Mouse (Mus musculus): ENCODE results near the gene Smpd3.

Smpd3 gene

DNA sequence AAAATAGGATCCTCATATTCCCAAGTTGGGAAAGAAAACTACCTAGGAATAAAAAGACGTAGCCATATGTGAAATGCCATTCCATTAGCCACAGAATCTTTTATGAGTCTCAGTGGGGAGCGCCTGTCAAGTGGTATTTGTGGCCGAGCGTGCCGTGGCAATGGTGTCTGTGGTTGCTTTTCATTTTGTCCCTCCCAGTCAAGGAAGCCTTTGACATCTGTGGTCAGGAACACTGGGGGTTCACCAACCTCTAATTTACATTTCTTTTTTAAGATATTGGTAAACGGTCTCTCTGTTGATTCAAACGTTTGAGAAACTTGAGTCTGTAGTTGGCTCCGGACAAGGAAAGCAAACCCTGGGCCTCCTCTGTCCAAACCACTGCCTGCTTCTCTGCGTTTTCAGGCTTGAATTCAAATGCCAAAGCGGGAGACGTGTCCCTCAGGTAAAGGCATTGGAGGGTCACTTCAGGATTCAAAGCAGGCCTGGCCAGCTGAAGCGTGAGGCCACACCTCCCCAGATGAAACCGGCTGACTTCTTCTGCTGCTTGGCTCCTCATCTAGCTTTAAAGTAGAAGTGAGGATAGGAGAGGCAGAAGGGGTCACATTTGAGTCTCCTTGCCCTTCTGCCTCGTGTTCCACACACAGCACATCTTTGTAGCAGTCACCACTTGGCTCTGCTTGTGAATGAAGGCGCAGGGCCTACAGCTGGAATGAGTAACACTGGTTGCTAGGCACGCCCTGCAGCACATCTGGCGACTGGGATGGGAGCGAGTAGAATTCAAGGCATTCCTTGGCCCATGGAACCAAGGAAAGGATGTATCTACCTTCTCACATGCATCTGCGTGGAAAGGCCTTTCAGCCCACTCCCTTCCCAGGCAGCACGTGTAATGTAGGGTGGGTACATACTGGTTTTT lies 45.0 kb downstream of the Smpd3 start:
- intact Hi-C loops (cut with DNase I) = no loop called here

DNA sequence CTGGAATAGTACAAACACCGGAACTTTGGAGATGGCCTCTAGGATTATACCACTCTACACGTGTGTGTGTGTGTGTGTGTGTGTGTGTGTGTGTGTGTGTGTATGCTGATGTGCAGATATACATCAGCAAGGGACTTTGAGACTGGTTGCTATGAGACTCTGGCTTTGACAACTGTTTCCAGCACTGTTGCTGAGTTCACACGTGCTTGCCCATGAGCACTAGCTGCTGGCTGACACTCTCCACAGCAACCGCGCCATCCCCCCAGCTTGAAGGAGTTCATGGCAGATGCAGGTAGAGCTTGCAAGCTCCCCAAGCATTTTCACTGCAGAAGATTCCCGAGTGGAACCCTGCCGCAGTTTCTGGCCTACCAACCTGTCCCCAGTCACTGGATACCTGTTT lies 48.3 kb downstream of the Smpd3 start:
- intact Hi-C loops (cut with DNase I) = no loop called here

GRCm38 (mm10) chr8:106288732-106289131 lies 49.1 kb downstream of the Smpd3 start:
- intact Hi-C loops (cut with DNase I) = no loop called here

DNA sequence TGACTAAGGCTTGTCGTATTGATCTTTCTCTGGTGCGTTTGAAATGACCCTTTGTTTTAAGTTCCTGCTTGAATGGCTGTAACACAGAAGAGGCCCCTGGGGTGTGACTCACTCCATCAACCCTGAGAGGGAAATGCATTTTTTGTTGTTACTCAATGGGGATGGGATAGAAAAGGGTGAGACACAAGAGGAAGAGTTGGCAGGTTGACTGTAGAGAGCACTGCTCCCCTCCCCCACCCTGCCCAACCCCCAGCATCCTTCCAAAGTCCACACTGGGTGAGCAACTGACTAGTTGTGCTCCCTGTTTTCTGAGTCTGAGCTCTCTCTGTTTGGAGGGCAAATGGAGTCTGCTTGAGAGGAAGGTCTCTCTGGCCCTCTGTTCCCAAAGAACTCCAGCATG lies 50.3 kb downstream of the Smpd3 start:
- intact Hi-C loops (cut with DNase I) = no loop called here

- intact Hi-C loops (cut with DNase I) = no loop called here
These were observed 56.9 kb downstream of the Smpd3 start for GRCm38 (mm10) chr8:106280844-106281243.

DNA sequence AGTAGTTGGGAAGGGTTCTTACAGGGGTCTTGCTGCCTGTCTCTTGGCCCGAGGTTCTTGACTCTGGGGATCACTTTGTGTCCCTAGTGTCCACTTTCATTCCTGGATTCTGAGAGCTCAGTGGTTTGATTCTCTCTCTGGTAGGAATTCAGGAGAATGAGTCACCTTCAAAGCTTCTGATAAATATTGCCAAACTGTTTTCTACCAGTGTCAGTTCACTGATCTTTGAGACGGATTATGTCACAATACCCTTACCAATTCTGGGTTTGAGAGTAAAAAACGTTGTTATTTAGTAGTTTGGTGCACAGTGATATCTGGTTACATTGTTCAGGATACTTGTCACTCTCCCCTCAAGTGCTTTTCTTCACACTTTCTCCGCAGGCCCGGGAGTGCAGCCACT lies 57.6 kb downstream of the Smpd3 start:
- intact Hi-C loops (cut with DNase I) = no loop called here

DNA sequence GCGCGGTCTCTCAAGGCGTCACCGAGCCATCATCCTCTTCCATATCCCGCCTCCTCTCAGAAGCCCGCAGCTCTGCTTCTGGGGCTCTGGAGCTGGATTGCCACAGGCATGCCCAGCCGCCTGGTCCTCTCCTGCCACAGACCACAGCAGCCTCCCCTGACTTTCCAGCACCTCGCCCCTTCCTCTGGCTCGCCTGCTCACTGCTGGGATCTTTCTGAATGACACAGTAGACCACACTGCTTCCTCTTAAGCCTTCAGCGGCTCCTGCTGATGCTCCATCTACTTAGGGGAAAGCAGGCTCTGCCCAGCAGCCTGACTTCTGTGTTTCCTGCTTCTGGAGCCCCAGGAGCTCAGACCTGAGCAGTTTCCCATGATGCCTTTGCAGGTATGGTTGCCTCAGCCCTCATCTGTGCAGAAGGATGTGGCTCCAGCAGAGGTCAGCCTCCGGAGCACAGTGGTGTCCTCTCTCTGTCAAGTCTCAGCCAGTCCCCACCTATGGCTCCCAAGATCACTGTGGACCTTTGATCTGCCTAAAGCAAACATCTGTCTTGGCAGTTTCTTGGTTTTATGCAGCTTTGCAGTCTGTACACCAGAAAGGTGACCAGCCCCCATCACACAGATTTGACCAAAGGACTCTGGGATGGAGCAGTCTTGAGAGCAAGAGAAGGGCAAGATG lies 59.3 kb downstream of the Smpd3 start:
- intact Hi-C loops (cut with DNase I) = no loop called here

- intact Hi-C loops (cut with DNase I) = no loop called here
These were observed 61.0 kb downstream of the Smpd3 start for GRCm38 (mm10) chr8:106276709-106277317.

- intact Hi-C loops (cut with DNase I) = no loop called here
These were observed 64.3 kb downstream of the Smpd3 start for GRCm38 (mm10) chr8:106273468-106273867.

DNA sequence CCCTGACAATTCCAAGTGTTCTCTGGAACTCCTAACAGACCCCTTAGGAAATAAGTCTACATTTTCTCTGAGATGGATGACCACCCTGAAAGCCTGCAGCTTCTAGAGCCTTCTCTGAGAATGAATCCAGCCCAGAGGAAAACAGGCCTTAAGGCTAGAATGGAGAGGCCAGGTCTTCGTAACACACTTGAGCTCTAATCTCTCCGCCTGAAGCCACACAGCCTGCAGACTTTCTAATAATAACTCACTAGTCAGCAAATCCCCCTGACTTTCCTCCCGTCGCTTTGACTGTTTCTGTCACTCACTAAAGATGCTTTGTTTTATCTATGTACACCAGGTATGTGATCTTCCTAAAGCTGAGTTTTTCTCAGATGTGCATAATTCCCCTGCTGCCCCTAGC lies 66.4 kb downstream of the Smpd3 start:
- intact Hi-C loops (cut with DNase I) = no loop called here

DNA sequence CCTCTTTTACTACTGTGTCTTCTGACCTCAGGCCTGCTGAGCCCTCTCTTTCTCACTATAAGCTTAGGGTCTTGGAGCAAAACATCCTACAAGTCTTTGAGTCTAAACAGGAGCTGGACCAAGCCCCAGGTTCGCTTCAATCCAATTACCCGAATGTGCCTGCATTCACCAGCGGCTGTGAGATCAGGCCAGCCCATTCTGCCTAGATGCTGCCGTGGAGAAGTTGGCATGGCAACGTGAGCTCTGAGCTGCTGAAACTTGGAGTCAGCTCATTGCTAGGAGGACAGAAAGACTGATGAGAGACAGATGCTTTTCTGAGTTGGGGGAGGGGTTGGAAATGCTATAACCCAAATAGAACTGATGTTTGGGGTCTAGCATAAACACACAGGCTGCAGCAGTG lies 67.0 kb downstream of the Smpd3 start:
- intact Hi-C loops (cut with DNase I) = no loop called here

GRCm38 (mm10) chr8:106268710-106269346 lies 69.0 kb downstream of the Smpd3 start:
- intact Hi-C loops (cut with DNase I) = no loop called here

- intact Hi-C loops (cut with DNase I) = no loop called here
These were observed 72.4 kb downstream of the Smpd3 start for GRCm38 (mm10) chr8:106265398-106265797.

DNA sequence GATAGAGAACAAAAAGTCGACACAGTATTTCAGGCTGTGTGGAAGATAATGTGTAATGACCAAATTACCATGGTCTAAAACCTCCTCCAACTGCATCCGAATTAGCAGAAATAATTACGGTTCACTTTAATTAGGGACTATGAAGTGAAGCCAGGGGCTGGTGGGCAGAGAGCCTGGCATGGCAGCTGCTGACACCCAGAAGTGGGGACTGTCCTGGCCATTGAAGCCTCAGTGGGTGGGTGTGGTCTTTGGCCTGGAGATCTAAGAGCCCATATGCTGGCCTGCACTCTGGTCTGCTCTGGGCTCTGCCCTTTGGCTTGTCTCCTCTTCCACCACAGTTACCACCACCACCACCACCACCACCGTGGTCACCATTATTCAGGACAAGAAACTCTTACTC lies 73.9 kb downstream of the Smpd3 start:
- intact Hi-C loops (cut with DNase I) = no loop called here

DNA sequence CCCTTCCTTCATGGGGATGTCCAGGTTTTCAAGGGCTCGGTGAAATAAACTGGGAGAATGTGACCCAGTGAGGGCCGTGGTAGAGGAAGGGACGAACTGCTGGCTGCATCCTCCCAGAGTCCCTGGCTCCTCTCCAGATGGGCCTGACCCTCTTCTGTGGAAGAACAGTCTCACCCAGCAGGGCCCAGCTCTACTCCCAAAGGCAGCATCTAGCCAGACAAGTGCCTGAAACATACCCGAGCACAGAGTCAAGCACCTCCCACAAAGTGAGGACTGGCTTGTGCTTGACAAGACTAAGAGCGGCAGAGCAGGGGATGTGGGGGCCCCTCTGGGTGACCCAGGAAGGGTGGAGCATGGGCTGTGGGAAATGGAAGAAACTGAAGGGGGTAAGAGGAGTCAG lies 75.4 kb downstream of the Smpd3 start:
- intact Hi-C loops (cut with DNase I) = no loop called here

DNA sequence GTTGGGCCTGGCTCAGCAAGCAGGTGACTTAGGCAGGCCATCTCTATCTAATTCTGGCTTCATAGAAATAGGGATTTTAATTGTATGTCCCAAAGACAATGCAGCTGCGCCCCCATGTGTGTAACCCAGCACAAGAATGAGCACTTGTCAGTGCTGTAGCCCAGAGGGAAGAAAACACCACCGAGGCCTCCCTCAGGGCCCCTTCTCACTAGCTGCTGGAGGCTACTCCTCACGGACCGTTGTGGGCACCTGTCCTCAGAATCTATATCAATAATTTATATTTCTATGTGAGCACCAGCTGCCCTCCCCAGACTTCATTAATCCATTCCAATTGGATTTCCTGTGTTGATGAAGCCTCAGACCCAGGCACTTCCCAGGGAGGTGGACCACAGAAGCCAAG lies 76.9 kb downstream of the Smpd3 start:
- intact Hi-C loops (cut with DNase I) = no loop called here

GRCm38 (mm10) chr8:106259579-106260255 lies 78.1 kb downstream of the Smpd3 start:
- intact Hi-C loops (cut with DNase I) = loop anchor here (10.0 kb wide), 1 partner anchor 145 kb away; no protein-coding TSS in a partner anchor

DNA sequence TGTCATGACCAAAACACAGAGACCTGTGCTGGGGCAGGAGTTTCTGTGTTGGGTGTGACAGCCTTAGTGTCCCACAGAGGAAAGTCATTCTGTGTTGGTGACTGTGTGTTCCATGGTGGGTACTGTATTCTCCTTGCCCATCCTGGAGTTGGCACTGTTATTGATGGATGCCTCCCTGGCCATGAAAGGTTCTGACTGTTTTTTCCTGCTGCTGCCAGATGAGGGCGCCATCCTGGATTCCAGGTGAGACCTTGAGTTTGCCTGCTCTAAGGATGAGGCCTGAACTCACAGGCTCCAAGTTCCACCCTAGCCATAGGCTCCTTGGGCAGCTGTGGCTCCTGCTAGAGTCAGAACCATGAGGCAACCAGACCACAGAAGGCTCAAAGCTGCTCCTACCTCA lies 79.6 kb downstream of the Smpd3 start:
- intact Hi-C loops (cut with DNase I) = loop anchor here (10.0 kb wide), 1 partner anchor 147 kb away; no protein-coding TSS in a partner anchor

DNA sequence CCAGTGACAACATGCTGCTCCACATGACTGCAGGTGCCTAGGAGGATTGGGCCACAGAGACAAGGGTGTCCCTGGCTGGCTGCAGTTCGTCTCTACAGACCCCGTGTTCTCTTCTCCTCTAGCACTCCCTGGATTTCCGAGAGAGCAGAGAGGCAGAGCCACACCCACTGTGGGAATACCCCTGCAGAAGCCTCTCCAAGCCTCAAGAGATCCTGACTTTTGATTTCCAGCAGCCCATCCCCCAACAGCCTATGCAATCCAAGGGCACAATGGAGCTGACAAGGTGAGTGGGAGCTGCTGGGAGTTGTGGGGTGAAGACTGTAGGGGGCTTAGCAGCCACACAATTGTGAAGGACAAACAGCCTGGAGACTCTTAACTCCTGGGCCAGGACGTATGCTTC lies 87.6 kb downstream of the Smpd3 start:
- intact Hi-C loops (cut with DNase I) = loop anchor here (10.0 kb wide), 1 partner anchor 155 kb away; no protein-coding TSS in a partner anchor

DNA sequence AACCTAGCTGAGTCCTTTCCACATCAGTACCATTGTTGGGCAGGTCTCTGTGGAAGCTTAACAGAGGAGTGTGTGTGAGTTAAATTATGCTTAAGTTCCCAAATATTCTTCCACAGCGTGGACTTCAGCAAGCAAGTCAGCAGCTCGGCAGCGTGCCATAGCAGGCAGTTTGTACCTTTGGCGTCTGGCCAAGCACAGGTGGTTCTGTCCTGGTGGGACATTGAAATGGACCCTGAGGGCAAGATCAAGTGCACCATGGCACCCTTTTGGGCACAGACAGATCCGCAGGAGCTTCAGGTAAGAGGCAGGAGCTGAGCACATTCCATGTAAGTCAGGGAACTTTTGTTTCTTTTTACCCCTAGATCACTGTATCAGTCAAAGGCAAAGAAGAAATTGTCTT lies 100.7 kb downstream of the Smpd3 start:
- intact Hi-C loops (cut with DNase I) = no loop called here
